9 mouse cellular contexts compared by ENCODE assay signal in genomic region chr6:49397466-49397865, GRCm38 (mm10). TPM values are rescaled to one million over a fixed set of nuclear protein-coding genes. Genes with fewer than 3 reads are reported as not detected.
DNase-seq lines count a peak whose midpoint lies in the region; ATAC-seq and TF ChIP-seq lines count a peak whose summit lies in the region.
"Had no signal": no experiment of that assay in that cellular context is flagged by ENCODE, and none has a peak within 500 bp of the region (broad histone marks: within the 10 kb centered on the region; RNA-seq: fewer than 3 reads in every experiment).

No protein-coding gene starts in this region.

- peak; percentile 69 for ATAC-seq in CD4-positive, CD25-positive, alpha-beta regulatory T cell, adult 4 months
- peak; percentile 74 for ATAC-seq in megakaryocyte progenitor cell, adult 5-6 weeks (replicated peaks; ENCODE audit: poor library complexity)
- no peak for ATAC-seq in erythroblast, adult 5-6 weeks (replicated peaks; ENCODE audit: low FRiP score, poor library complexity, severe bottlenecking)

- TF ChIP-seq CTCF in layer of hippocampus, adult 2 months (conservative IDR thresholded peaks at IDR 0.05): peak; percentile 54

- DNase-seq in layer of hippocampus, adult 2 months (ENCODE audit: low spot score in 2 of 2): no peak
- DNase-seq in layer of hippocampus, adult 9-11 months: no peak
- peak; percentile 80 for DNase-seq in R1 (ENCODE audit: low read depth, low spot score)
- no peak for DNase-seq in left cerebral cortex, postnatal 36 days (ENCODE audit: low spot score in 2 of 2)
- DNase-seq: cerebellum, postnatal 36 days had no signal

- H3K4me3 ChIP-seq in layer of hippocampus, adult 2 months: no peak overlapping the region
- H3K4me3 ChIP-seq: neural tube, embryonic 13.5 days had no signal

- intact Hi-C loops in left cerebral cortex, postnatal 36 days (cut with DNase I): loop anchor here (5.0 to 10.0 kb wide), 2 partner anchors 165 to 343 kb away; no protein-coding TSS in a partner anchor

- H3K27ac ChIP-seq in layer of hippocampus, adult 2 months: no peak overlapping the region
- H3K27ac ChIP-seq: neural tube, embryonic 13.5 days had no signal

RNA-seq across cellular contexts. Expression of gene Stk31, which starts 2.1 kb away (rescaled TPM):
- 1 to 10 TPM; 1.1 to 1.2 TPM for total RNA-seq in layer of hippocampus, adult 2 months (2021)
- not detected for polyA plus RNA-seq in CD4-positive, CD25-positive, alpha-beta regulatory T cell, adult 4 months (2017; shearing (Covaris generic))
- total RNA-seq in megakaryocyte progenitor cell, adult 5-6 weeks (2015): not detected in 2 replicates
- not detected in 2 replicates for total RNA-seq in megakaryocyte progenitor cell, adult 5-6 weeks (2017)
- not detected in 2 replicates for total RNA-seq in erythroblast, adult 5-6 weeks (2015; ENCODE audit: low replicate concordance)
- total RNA-seq in erythroblast, adult 5-6 weeks (2017; ENCODE audit: low replicate concordance): not detected in 2 replicates
- total RNA-seq in left cerebral cortex, postnatal 36 days (2021): 1 to 10 TPM; 1.0 to 2.0 TPM
- polyA plus RNA-seq: neural tube, embryonic 13.5 days had no signal

RNA-seq across cellular contexts. Expression of gene Fam221a, which starts 29.9 kb away (rescaled TPM):
- total RNA-seq in layer of hippocampus, adult 2 months (2021): 1 to 10 TPM in 1 of 2 experiments, under 1 TPM in 1; 0.91 to 1.0 TPM
- polyA plus RNA-seq in CD4-positive, CD25-positive, alpha-beta regulatory T cell, adult 4 months (2017; shearing (Covaris generic)): 1 to 10 TPM; 4.3 to 6.4 TPM
- total RNA-seq in megakaryocyte progenitor cell, adult 5-6 weeks (2015): 7.7 and 13.8 TPM in 2 replicates
- 2.4 and 2.9 TPM in 2 replicates for total RNA-seq in megakaryocyte progenitor cell, adult 5-6 weeks (2017)
- 2.7 and 2.9 TPM in 2 replicates for total RNA-seq in erythroblast, adult 5-6 weeks (2015; ENCODE audit: low replicate concordance)
- total RNA-seq in erythroblast, adult 5-6 weeks (2017; ENCODE audit: low replicate concordance): 1.1 and 2.2 TPM in 2 replicates
- under 1 TPM; 0.52 to 0.94 TPM for total RNA-seq in left cerebral cortex, postnatal 36 days (2021)
